ENCODE assay signal across 8 mouse cellular contexts in genomic region chr17:25832436-25833290, GRCm38 (mm10). TPM values are rescaled to one million over a fixed set of nuclear protein-coding genes. Genes with fewer than 3 reads are reported as not detected.
DNase-seq lines count a peak whose midpoint lies in the region; ATAC-seq and TF ChIP-seq lines count a peak whose summit lies in the region.

No protein-coding gene starts in this region.

- peak overlapping the region; percentile 98 for H3K27ac ChIP-seq in hindbrain, embryonic 15.5 days (replicated peaks)

- H3K4me1 ChIP-seq in hindbrain, embryonic 15.5 days (replicated peaks) = peaks cover 85% of the 10 kb centered on the region

- peak overlapping the region; percentile 70 for H3K9ac ChIP-seq in hindbrain, embryonic 15.5 days

- H3K27me3 ChIP-seq in Patski = no peaks in the 10 kb centered on the region
- no peaks in the 10 kb centered on the region for H3K27me3 ChIP-seq in hindbrain, embryonic 15.5 days

- POLR2A ChIA-PET in Patski (lab: Charles Lee) = interaction anchor here (0.6 to 2.5 kb wide), 11 partner anchors 9 to 632 kb away, joined by 3 to 11 read pairs (median 4); partner anchors contain the start of genes Fbxl16, Gm20683, Rhot2 and Wdr24

- peak overlapping the region; percentile 57 for H3K4me3 ChIP-seq in hindbrain, embryonic 15.5 days

- no peaks in the 10 kb centered on the region for H3K9me3 ChIP-seq in hindbrain, embryonic 15.5 days

- CTCF ChIA-PET in Patski (lab: Charles Lee) = interaction anchor here (0.9 to 2.1 kb wide), 3 partner anchors 9 to 36 kb away, joined by 3 to 8 read pairs (median 5); partner anchors contain the start of genes Mcrip2 and Wdr24

- peak; percentile 79 for ATAC-seq in Patski
- peak; percentile 92 for ATAC-seq in hindbrain, embryonic 15.5 days (ENCODE audit: low FRiP score, low read depth)

- DNase-seq in Patski (ENCODE audit: low read depth, low spot score) = peak; percentile 91
- peak; percentile 99 to 100 for DNase-seq in cerebellum, postnatal 14 days
- DNase-seq in frontal cortex, postnatal 25 days (ENCODE audit: low spot score in 2 of 2) = peak; percentile 95 to 96
- peak; percentile 99 for DNase-seq in left cerebral cortex, adult 11 months (ENCODE audit: low spot score)
- peak; percentile 100 for DNase-seq in lung, postnatal 4 days
- DNase-seq in retina, postnatal 7 days (ENCODE audit: low read depth, low spot score) = peak; percentile 98
- DNase-seq in urinary bladder, adult 2 months (ENCODE audit: low spot score) = peak; percentile 98

- in situ Hi-C loops in Patski (cut with MboI; ENCODE audit: low pct_unique_long_range_greater_than_20kb) = no loop called here

- TF ChIP-seq CTCF in Patski (IDR thresholded peaks at IDR 0.05) = no peak

- under 1% methylated on average over 72 of the region's 77 CpGs for WGBS in hindbrain, embryonic 15.5 days

- peaks cover 16% of the 10 kb centered on the region for H3K36me3 ChIP-seq in hindbrain, embryonic 15.5 days

- peak overlapping the region; percentile 92 for H3K4me2 ChIP-seq in hindbrain, embryonic 15.5 days

RNA-seq across cellular contexts. Expression of gene Stub1, which starts 0.5 kb away (rescaled TPM):
- polyA plus RNA-seq in Patski (2021) = 188 TPM
- polyA plus RNA-seq in hindbrain, embryonic 15.5 days (2015; fragmentation: Nextera tagmentation; extraction: Ambion mirVana) = 358 and 382 TPM in 2 replicates
- 209 and 230 TPM in 2 replicates for polyA plus RNA-seq in urinary bladder, adult 2 months (2012; rRNA removed)

RNA-seq across cellular contexts. Expression of gene Jmjd8, which starts 4.0 kb away (rescaled TPM):
- 22.9 TPM for polyA plus RNA-seq in Patski (2021)
- polyA plus RNA-seq in hindbrain, embryonic 15.5 days (2015; fragmentation: Nextera tagmentation; extraction: Ambion mirVana) = 51.1 and 55.0 TPM in 2 replicates
- 55.9 and 60.7 TPM in 2 replicates for polyA plus RNA-seq in urinary bladder, adult 2 months (2012; rRNA removed)

RNA-seq across cellular contexts. Expression of gene Rhbdl1, which starts 4.4 kb away (rescaled TPM):
- 5.0 TPM for polyA plus RNA-seq in Patski (2021)
- 51.9 and 56.8 TPM in 2 replicates for polyA plus RNA-seq in hindbrain, embryonic 15.5 days (2015; fragmentation: Nextera tagmentation; extraction: Ambion mirVana)
- polyA plus RNA-seq in urinary bladder, adult 2 months (2012; rRNA removed) = 20.7 and 27.5 TPM in 2 replicates

RNA-seq across cellular contexts. Expression of gene Gm20683, which starts 8.9 kb away (rescaled TPM):
- polyA plus RNA-seq in Patski (2021) = 6.0 TPM
- polyA plus RNA-seq in hindbrain, embryonic 15.5 days (2015; fragmentation: Nextera tagmentation; extraction: Ambion mirVana) = 13.8 and 14.0 TPM in 2 replicates
- polyA plus RNA-seq in urinary bladder, adult 2 months (2012; rRNA removed) = 16.8 and 20.6 TPM in 2 replicates

RNA-seq across cellular contexts. Expression of gene Wdr24, which starts 9.2 kb away (rescaled TPM):
- 29.9 TPM for polyA plus RNA-seq in Patski (2021)
- 27.3 and 28.2 TPM in 2 replicates for polyA plus RNA-seq in hindbrain, embryonic 15.5 days (2015; fragmentation: Nextera tagmentation; extraction: Ambion mirVana)
- 23.2 and 27.6 TPM in 2 replicates for polyA plus RNA-seq in urinary bladder, adult 2 months (2012; rRNA removed)

Comparison
In these comparisons a context has a peak if more than half of its experiments do, and no peak if none do; other contexts are left out.
1. Peak in every context shown above with its lines: DNase-seq, ATAC-seq, H3K4me3 ChIP-seq and H3K27ac ChIP-seq.